Mouse (Mus musculus) stomach, postnatal 0 days (tissue): Measurements from ENCODE around the gene Scin. TPM values are rescaled to one million over a fixed set of nuclear protein-coding genes. Genes with fewer than 3 reads are reported as not detected.
A peak's percentile ranks its signal among the peaks of the same experiment; 100 is the strongest.

Experiments used
- ATAC-seq: fragments of 200-750 bp; cut with Nextera tagmentation; 2 replicates; pipeline ENCODE4 v1.8.0; 2017; ENCODE audit not compliant: low FRiP score, low TSS enrichment
- DNase-seq: peaks from one replicate; pipeline ENCODE4 v3.0.0-alpha.2; 2016; ENCODE audit warnings: low spot score
- H3K27ac ChIP-seq: fragments of 300-500 bp; sonication (generic); replicated peaks from 2 replicates; pipeline ENCODE4 v1.5.1; 2014; ENCODE audit warnings: mild to moderate bottlenecking, control low read depth
- H3K27me3 ChIP-seq: fragments of 300-500 bp; sonication (generic); 2 replicates; pipeline ENCODE4 v1.6.1; 2014; ENCODE audit warnings: low read length; ENCODE audit not compliant: control insufficient read depth, insufficient read depth
- H3K36me3 ChIP-seq: fragments of 300-500 bp; sonication (generic); 2 replicates; pipeline ENCODE4 v1.6.1; 2014; ENCODE audit warnings: low read length, mixed read lengths; ENCODE audit not compliant: control insufficient read depth, insufficient read depth
- H3K4me1 ChIP-seq: fragments of 300-500 bp; sonication (generic); replicated peaks from 2 replicates; pipeline ENCODE4 v1.6.1; 2014; ENCODE audit warnings: antibody characterized with exemption; ENCODE audit not compliant: control insufficient read depth, insufficient read depth
- H3K4me2 ChIP-seq: fragments of 300-500 bp; sonication (generic); replicated peaks from 2 replicates; pipeline ENCODE4 v1.6.1; 2014; ENCODE audit warnings: low read depth, mild to moderate bottlenecking, control low read depth, moderate library complexity
- H3K4me3 ChIP-seq: fragments of 300-500 bp; sonication (generic); 2 replicates; pipeline ENCODE4 v1.5.1; 2014; ENCODE audit warnings: low read depth, low read length, control low read depth
- H3K9ac ChIP-seq: fragments of 300-500 bp; sonication (generic); 2 replicates; pipeline ENCODE4 v1.6.1; 2014; ENCODE audit warnings: mild to moderate bottlenecking, low read length, control low read depth, mixed read lengths
- H3K9me3 ChIP-seq: fragments of 300-500 bp; sonication (generic); 2 replicates; pipeline ENCODE4 v1.6.1; 2016; ENCODE audit warnings: low read length; ENCODE audit not compliant: control insufficient read depth
- CTCF ChIP-seq: IDR thresholded peaks from 2 replicates; pipeline ENCODE4 v1.5.1; 2016; ENCODE audit warnings: antibody characterized with exemption, low read depth, mild to moderate bottlenecking, moderate library complexity
- EP300 ChIP-seq: optimal IDR thresholded peaks from 2 replicates; pipeline ENCODE3; 2016; ENCODE audit warnings: antibody characterized with exemption
- WGBS: fragments of 180-500 bp; shearing (Covaris S2); extraction: QIAGEN DNeasy Blood & Tissue Kit; methylation state at CpG from one replicate; pipeline ENCODE4 v1.1.7; 2014; 5-methylcytosine and 5-hydroxymethylcytosine counted together
- polyA plus RNA-seq: library from polyadenylated mRNA; unstranded; fragments of >200 nt; fragmentation: Nextera tagmentation; extraction: Ambion mirVana; gene quantifications from 2 replicates; pipeline ENCODE4 v1.2.1, GENCODE M21; 2015

Scin gene
- polyA plus RNA-seq, 1 experiment from 2014 or later = 0.24 TPM

DNA sequence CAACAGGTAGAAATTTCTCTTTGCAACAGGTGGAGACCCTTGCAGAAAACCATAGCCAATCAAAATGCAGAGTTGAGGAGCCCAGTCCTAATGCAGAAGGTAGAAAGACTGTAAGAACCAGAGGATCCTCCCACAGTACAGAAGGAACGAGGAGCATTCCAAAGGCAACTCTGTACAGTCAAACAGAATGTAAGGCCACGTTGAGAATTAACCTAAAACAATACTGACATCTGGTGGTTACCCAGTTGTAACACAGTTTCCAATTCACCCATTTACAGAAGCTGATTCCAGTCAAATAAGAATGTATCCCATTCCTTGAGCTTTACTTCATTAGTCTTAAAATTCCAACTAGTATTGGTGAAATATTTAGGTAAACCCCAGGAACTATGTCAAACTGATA, 30.6 kb upstream of the Scin start:
- Histone ChIP-seq H3K4me2 (no peak overlapping the region), H3K4me1 (no peaks in the 10 kb centered on the region), H3K4me3 (no peak overlapping the region), H3K36me3 (no peaks in the 10 kb centered on the region), H3K27me3 (no peaks in the 10 kb centered on the region; the same call in 1 of the 2 replicates), H3K27ac (no peak overlapping the region), H3K9ac (no peak overlapping the region), H3K9me3 (no peaks in the 10 kb centered on the region)
- TF ChIP-seq CTCF (peak; percentile 84), EP300 (no peak)
- DNase-seq (no peak), ATAC-seq (0 out of 2 replicates have a peak, but pooled peaks have one; percentile 38)
- 1% methylated on average over 2 of the region's 2 CpGs for WGBS

DNA sequence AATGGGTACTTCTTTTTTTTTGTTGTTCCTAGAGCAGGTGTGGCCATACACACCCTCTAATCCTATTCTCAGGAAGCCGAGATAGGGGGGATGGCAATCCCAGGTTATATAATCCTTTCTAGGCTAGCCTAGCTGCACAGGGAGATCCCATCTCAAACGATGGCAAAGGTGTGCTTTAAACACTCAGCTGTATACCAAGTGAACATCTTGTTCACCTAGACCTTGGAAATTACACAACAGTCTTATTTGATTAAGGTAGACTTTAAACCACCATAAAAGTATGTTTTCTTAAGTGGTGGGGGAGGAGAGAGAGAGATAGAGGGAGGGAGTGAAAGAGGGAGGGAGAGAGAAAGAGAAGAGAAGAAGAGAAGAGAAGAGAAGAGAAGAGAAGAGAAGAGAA, 26.7 kb upstream of the Scin start:
- no peaks in the 10 kb centered on the region for H3K4me1 ChIP-seq
- DNase-seq (no peak), ATAC-seq (no peak)
- no peaks in the 10 kb centered on the region for H3K27me3 ChIP-seq
- WGBS = 52% methylated on average over 2 of the region's 2 CpGs
- TF ChIP-seq CTCF (no peak), EP300 (no peak)
- no peak overlapping the region for H3K9ac ChIP-seq
- H3K27ac ChIP-seq = no peak overlapping the region
- no peaks in the 10 kb centered on the region for H3K36me3 ChIP-seq
- H3K9me3 ChIP-seq = no peaks in the 10 kb centered on the region
- H3K4me2 ChIP-seq = no peak overlapping the region
- no peak overlapping the region for H3K4me3 ChIP-seq

DNA sequence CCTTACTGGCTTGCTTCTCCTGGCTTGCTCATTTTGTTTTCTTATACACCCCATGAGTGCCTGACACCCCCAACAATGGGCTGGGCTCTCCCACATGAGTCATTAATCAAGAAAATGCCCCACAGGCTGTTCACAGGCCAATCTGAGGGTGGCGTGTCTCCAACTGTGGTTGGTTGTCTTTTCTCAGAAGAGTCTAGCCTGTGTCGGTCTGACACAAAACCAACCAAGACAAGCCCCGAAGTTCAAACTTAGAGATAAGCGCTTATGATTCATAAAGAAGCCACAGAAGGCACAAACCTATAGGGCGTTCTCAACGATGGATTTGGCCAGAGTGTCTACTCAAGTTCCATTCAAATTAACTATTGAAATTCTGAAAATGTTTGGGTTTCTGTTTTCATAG, 20.2 kb upstream of the Scin start:
- H3K4me1 ChIP-seq = no peaks in the 10 kb centered on the region
- WGBS = 87% methylated on average over 6 of the region's 6 CpGs
- no peaks in the 10 kb centered on the region for H3K27me3 ChIP-seq
- no peaks in the 10 kb centered on the region for H3K9me3 ChIP-seq
- no peaks in the 10 kb centered on the region for H3K36me3 ChIP-seq
- H3K4me2 ChIP-seq = no peak overlapping the region
- no peak overlapping the region for H3K9ac ChIP-seq
- no peak for DNase-seq
- no peak overlapping the region for H3K4me3 ChIP-seq
- ATAC-seq = no peak
- H3K27ac ChIP-seq = no peak overlapping the region
- TF ChIP-seq CTCF (no peak), EP300 (no peak)

- ATAC-seq (no peak), DNase-seq (no peak)
- Histone ChIP-seq H3K36me3 (no peaks in the 10 kb centered on the region), H3K4me2 (no peak overlapping the region), H3K27me3 (no peaks in the 10 kb centered on the region), H3K4me3 (no peak overlapping the region), H3K4me1 (no peaks in the 10 kb centered on the region), H3K9ac (no peak overlapping the region), H3K27ac (no peak overlapping the region), H3K9me3 (no peaks in the 10 kb centered on the region)
- WGBS = 68% methylated on average over 8 of the region's 8 CpGs
- no peak for TF ChIP-seq CTCF
- TF ChIP-seq EP300 = no peak
These were observed 18.5 kb upstream of the Scin start for GRCm38 (mm10) chr12:40152353-40153069.

GRCm38 (mm10) chr12:40147319-40147718, 13.3 kb upstream of the Scin start:
- Histone ChIP-seq H3K4me2 (no peak overlapping the region), H3K4me1 (no peaks in the 10 kb centered on the region), H3K4me3 (no peak overlapping the region), H3K9me3 (no peaks in the 10 kb centered on the region), H3K36me3 (no peaks in the 10 kb centered on the region), H3K27ac (no peak overlapping the region), H3K9ac (no peak overlapping the region), H3K27me3 (no peaks in the 10 kb centered on the region)
- ATAC-seq = no peak
- WGBS = 50% methylated on average over 4 of the region's 4 CpGs
- DNase-seq = no peak
- no peak for TF ChIP-seq CTCF
- no peak for TF ChIP-seq EP300

- Histone ChIP-seq H3K9ac (no peak overlapping the region), H3K4me2 (no peak overlapping the region), H3K27me3 (no peaks in the 10 kb centered on the region), H3K9me3 (no peaks in the 10 kb centered on the region), H3K4me1 (no peaks in the 10 kb centered on the region), H3K27ac (no peak overlapping the region), H3K4me3 (no peak overlapping the region), H3K36me3 (no peaks in the 10 kb centered on the region)
- DNase-seq = no peak
- TF ChIP-seq EP300 (no peak), CTCF (no peak)
- WGBS = 75% methylated on average over 5 of the region's 5 CpGs
- no peak for ATAC-seq
These were observed 12.5 kb upstream of the Scin start for GRCm38 (mm10) chr12:40146510-40146909.
